8 mouse cellular contexts compared by ENCODE assay signal in the genomic region with DNA sequence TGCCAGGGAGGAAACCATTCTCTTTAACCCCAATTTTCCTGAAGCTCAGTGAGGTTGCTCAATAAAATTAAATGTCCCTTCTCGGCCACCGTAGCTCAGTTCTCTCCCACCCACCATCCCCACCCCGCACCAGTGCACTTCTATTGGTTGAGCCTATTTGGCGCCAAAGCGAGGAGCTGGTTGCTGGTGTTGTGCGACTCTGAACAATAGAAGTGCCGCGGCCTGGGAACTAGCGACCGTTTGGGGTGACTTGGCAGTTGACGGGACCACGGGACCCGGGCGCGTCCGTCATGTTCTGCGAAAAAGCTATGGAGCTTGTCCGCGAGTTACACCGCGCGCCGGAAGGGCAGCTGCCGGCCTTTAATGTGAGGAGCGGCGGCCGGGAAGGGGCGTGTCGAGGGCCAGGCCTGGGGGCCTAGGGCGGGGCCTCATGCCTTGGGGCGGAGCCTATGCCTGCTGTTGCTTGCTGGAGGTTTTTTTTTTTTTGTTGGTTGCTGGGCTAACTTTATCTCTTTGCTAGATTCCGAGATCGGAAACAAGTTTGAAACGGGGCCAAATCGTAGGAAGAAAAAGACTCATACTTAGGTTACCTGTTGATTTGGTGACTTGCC. TPM values are rescaled to one million over a fixed set of nuclear protein-coding genes. Genes with fewer than 3 reads are reported as not detected.
A peak's percentile ranks its signal among the peaks of the same experiment; 100 is the strongest.
DNase-seq lines count a peak whose midpoint lies in the region; ATAC-seq and TF ChIP-seq lines count a peak whose summit lies in the region.

No protein-coding gene starts in this region.

- TF ChIP-seq CTCF in heart, postnatal 0 days (IDR thresholded peaks at IDR 0.05; ENCODE audit: low read depth): no peak
- no peak for TF ChIP-seq CTCF in testis, adult 2 months (IDR thresholded peaks at IDR 0.05; ENCODE audit: control insufficient read depth, insufficient read depth, insufficient replicate concordance, low read depth, low read length)

- H3K27ac ChIP-seq in forebrain, embryonic 11.5 days (ENCODE audit: low read depth, low read length): peak overlapping the region; percentile 94
- peak overlapping the region; percentile 84 for H3K27ac ChIP-seq in heart, postnatal 0 days (ENCODE audit: low read depth)
- H3K27ac ChIP-seq in liver, embryonic 16.5 days (ENCODE audit: low read length): peak overlapping the region; percentile 93
- peak overlapping the region; percentile 81 for H3K27ac ChIP-seq in neural tube, embryonic 13.5 days (replicated peaks)
- peak overlapping the region; percentile 71 for H3K27ac ChIP-seq in testis, adult 2 months (ENCODE audit: control insufficient read depth, insufficient read depth, low read depth, low read length)

- H3K9me3 ChIP-seq in forebrain, embryonic 11.5 days (ENCODE audit: control insufficient read depth, low read length): no peaks in the 10 kb centered on the region
- no peaks in the 10 kb centered on the region for H3K9me3 ChIP-seq in heart, postnatal 0 days (replicated peaks; ENCODE audit: control insufficient read depth, low read length)
- H3K9me3 ChIP-seq in liver, embryonic 16.5 days (replicated peaks; ENCODE audit: control insufficient read depth, low read length): no peaks in the 10 kb centered on the region
- no peaks in the 10 kb centered on the region for H3K9me3 ChIP-seq in neural tube, embryonic 13.5 days

- H3K9ac ChIP-seq in forebrain, embryonic 11.5 days (ENCODE audit: low read length): peak overlapping the region; percentile 85
- peak overlapping the region; percentile 57 for H3K9ac ChIP-seq in heart, postnatal 0 days (replicated peaks; ENCODE audit: low read depth, low read length)
- peak overlapping the region; percentile 81 for H3K9ac ChIP-seq in liver, embryonic 16.5 days (ENCODE audit: low read depth, low read length)
- H3K9ac ChIP-seq in neural tube, embryonic 13.5 days: peak overlapping the region; percentile 70

- peak overlapping the region; percentile 71 for H3K4me2 ChIP-seq in forebrain, embryonic 11.5 days (ENCODE audit: low read depth, low read length, severe bottlenecking)
- peak overlapping the region; percentile 67 for H3K4me2 ChIP-seq in heart, postnatal 0 days (ENCODE audit: low read depth, low read length)
- H3K4me2 ChIP-seq in liver, embryonic 16.5 days (ENCODE audit: low read depth, low read length): peak overlapping the region; percentile 73
- H3K4me2 ChIP-seq in neural tube, embryonic 13.5 days: peak overlapping the region; percentile 61

- H3K4me1 ChIP-seq in forebrain, embryonic 11.5 days (replicated peaks; ENCODE audit: control insufficient read depth, insufficient read depth, low read length): no peaks in the 10 kb centered on the region
- 0 out of 2 replicates have a peak, but pooled peaks cover 4% of the 10 kb centered on the region for H3K4me1 ChIP-seq in heart, postnatal 0 days (ENCODE audit: control insufficient read depth, insufficient read depth)
- H3K4me1 ChIP-seq in liver, embryonic 16.5 days (ENCODE audit: control insufficient read depth, low read depth, low read length): peaks cover 13% of the 10 kb centered on the region
- H3K4me1 ChIP-seq in neural tube, embryonic 13.5 days (replicated peaks): peaks cover 10% of the 10 kb centered on the region
- H3K4me1 ChIP-seq in testis, adult 2 months (ENCODE audit: control insufficient read depth, insufficient read depth, low read length): peaks cover 2% of the 10 kb centered on the region; the same call in 1 of the 2 replicates

- H3K36me3 ChIP-seq in forebrain, embryonic 11.5 days (ENCODE audit: control insufficient read depth, insufficient read depth, low read length): no peaks in the 10 kb centered on the region
- H3K36me3 ChIP-seq in heart, postnatal 0 days (replicated peaks; ENCODE audit: control insufficient read depth, insufficient read depth, low read length): no peaks in the 10 kb centered on the region
- no peaks in the 10 kb centered on the region for H3K36me3 ChIP-seq in liver, embryonic 16.5 days (ENCODE audit: control insufficient read depth, insufficient read depth)
- no peaks in the 10 kb centered on the region for H3K36me3 ChIP-seq in neural tube, embryonic 13.5 days
- H3K36me3 ChIP-seq in testis, adult 2 months (ENCODE audit: control insufficient read depth, insufficient read depth, low read length): no peaks in the 10 kb centered on the region

- peak; percentile 61 for TF ChIP-seq POLR2A in testis, adult 2 months (IDR thresholded peaks at IDR 0.05; ENCODE audit: control insufficient read depth, low read depth, low read length)

- TF ChIP-seq EP300 in heart, postnatal 0 days (IDR thresholded peaks at IDR 0.05; ENCODE audit: low read depth): peak; percentile 76; the same call in 1 of the 2 replicates

- H3K27me3 ChIP-seq in forebrain, embryonic 11.5 days (ENCODE audit: control insufficient read depth, insufficient read depth, low read length): no peaks in the 10 kb centered on the region
- no peaks in the 10 kb centered on the region for H3K27me3 ChIP-seq in heart, postnatal 0 days (ENCODE audit: control insufficient read depth, insufficient read depth, low read length)
- no peaks in the 10 kb centered on the region for H3K27me3 ChIP-seq in liver, embryonic 16.5 days (ENCODE audit: control insufficient read depth, insufficient read depth, low read depth, low read length)
- peaks cover 3% of the 10 kb centered on the region; the same call in 1 of the 2 replicates for H3K27me3 ChIP-seq in neural tube, embryonic 13.5 days
- no peaks in the 10 kb centered on the region for H3K27me3 ChIP-seq in testis, adult 2 months (ENCODE audit: control insufficient read depth, insufficient read depth, low read length)

- WGBS in forebrain, embryonic 11.5 days: under 1% methylated on average over 35 of the region's 35 CpGs
- WGBS in heart, postnatal 0 days: under 1% methylated on average over 35 of the region's 35 CpGs
- under 1% methylated on average over 35 of the region's 35 CpGs for WGBS in liver, embryonic 16.5 days (ENCODE audit: insufficient replicate concordance)
- WGBS in neural tube, embryonic 13.5 days: under 1% methylated on average over 35 of the region's 35 CpGs

- DNase-seq in CD8-positive naive resting alpha-beta T cell, adult 2 months (ENCODE audit: low read depth in 2 of 2, low spot score in 2 of 2): peak; percentile 87 to 91
- DNase-seq in c-Kit-positive CD71-negative TER-119-negative erythroid progenitor cells, embryonic 14.5 days (ENCODE audit: low read depth): peak; percentile 92
- peak; percentile 95 for DNase-seq in forebrain, embryonic 11.5 days (ENCODE audit: low spot score)
- DNase-seq in heart, postnatal 0 days (ENCODE audit: low spot score): peak; percentile 91
- DNase-seq in kidney, postnatal 4 days: peak; percentile 96 to 98

- H3K4me3 ChIP-seq in forebrain, embryonic 11.5 days (ENCODE audit: low read depth, low read length): peak overlapping the region; percentile 64
- H3K4me3 ChIP-seq in heart, postnatal 0 days (ENCODE audit: low read depth, low read length): peak overlapping the region; percentile 72
- H3K4me3 ChIP-seq in liver, embryonic 16.5 days (ENCODE audit: low read depth, low read length): peak overlapping the region; percentile 93
- H3K4me3 ChIP-seq in neural tube, embryonic 13.5 days: peak overlapping the region; percentile 70
- peak overlapping the region; percentile 86 for H3K4me3 ChIP-seq in testis, adult 2 months (ENCODE audit: control insufficient read depth, low read depth, low read length)

- ATAC-seq in forebrain, embryonic 11.5 days (replicated peaks; ENCODE audit: low FRiP score): peak; percentile 94
- ATAC-seq in heart, postnatal 0 days (ENCODE audit: insufficient read depth, low read depth): peak; percentile 95
- ATAC-seq in liver, embryonic 16.5 days (ENCODE audit: low read depth): peak; percentile 92
- peak; percentile 93 for ATAC-seq in neural tube, embryonic 13.5 days (ENCODE audit: low read depth)

RNA-seq across cellular contexts. Expression of a gene that starts 4.3 kb away (rescaled TPM):
- polyA plus RNA-seq in forebrain, embryonic 11.5 days (2014; fragmentation: Nextera tagmentation; extraction: Ambion mirVana): 80.7 and 84.0 TPM in 2 replicates
- total RNA-seq in heart, postnatal 0 days (2014; rRNA removed; ENCODE audit: low replicate concordance): 1.6 and 33.1 TPM in 2 replicates
- polyA plus RNA-seq in heart, postnatal 0 days (2015; fragmentation: Nextera tagmentation; extraction: Ambion mirVana): 7.8 and 10.0 TPM in 2 replicates
- 24.4 and 29.1 TPM in 2 replicates for polyA plus RNA-seq in liver, embryonic 16.5 days (2015; fragmentation: Nextera tagmentation; extraction: Ambion mirVana)
- polyA plus RNA-seq in neural tube, embryonic 13.5 days (2015; fragmentation: Nextera tagmentation; extraction: Ambion mirVana): 18.5 and 21.4 TPM in 2 replicates
- polyA plus RNA-seq in testis, adult 2 months (2012; rRNA removed): 12.8 and 14.0 TPM in 2 replicates

RNA-seq across cellular contexts. Expression of a gene that starts 5.0 kb away (rescaled TPM):
- 54.2 and 57.9 TPM in 2 replicates for polyA plus RNA-seq in forebrain, embryonic 11.5 days (2014; fragmentation: Nextera tagmentation; extraction: Ambion mirVana)
- 32.6 and 41.4 TPM in 2 replicates for total RNA-seq in heart, postnatal 0 days (2014; rRNA removed; ENCODE audit: low replicate concordance)
- 31.5 and 34.0 TPM in 2 replicates for polyA plus RNA-seq in heart, postnatal 0 days (2015; fragmentation: Nextera tagmentation; extraction: Ambion mirVana)
- polyA plus RNA-seq in liver, embryonic 16.5 days (2015; fragmentation: Nextera tagmentation; extraction: Ambion mirVana): 18.3 and 19.0 TPM in 2 replicates
- polyA plus RNA-seq in neural tube, embryonic 13.5 days (2015; fragmentation: Nextera tagmentation; extraction: Ambion mirVana): 108 and 109 TPM in 2 replicates
- 49.2 and 55.6 TPM in 2 replicates for polyA plus RNA-seq in testis, adult 2 months (2012; rRNA removed)

Comparison
In these comparisons a context has a peak if more than half of its experiments do, and no peak if none do; other contexts are left out.
1. Peak in every context shown above with its lines: DNase-seq, ATAC-seq, H3K4me3 ChIP-seq and H3K27ac ChIP-seq.